Comparison of ENCODE assay signal across 10 mouse cellular contexts in genomic region chr12:75449475-75449966, GRCm38 (mm10). TPM values are rescaled to one million over a fixed set of nuclear protein-coding genes. Genes with fewer than 3 reads are reported as not detected.
DNase-seq lines count a peak whose midpoint lies in the region; ATAC-seq and TF ChIP-seq lines count a peak whose summit lies in the region.
"Had no signal": no experiment of that assay in that cellular context is flagged by ENCODE, and none has a peak within 500 bp of the region (broad histone marks: within the 10 kb centered on the region; RNA-seq: fewer than 3 reads in every experiment).

No protein-coding gene starts in this region.

- H3K27me3 ChIP-seq in forebrain, postnatal 0 days (ENCODE audit: insufficient read depth, low read length), result no peaks in the 10 kb centered on the region
- no peaks in the 10 kb centered on the region for H3K27me3 ChIP-seq in forebrain, embryonic 16.5 days (replicated peaks; ENCODE audit: control insufficient read depth, insufficient read depth, low read length)
- H3K27me3 ChIP-seq in kidney, embryonic 15.5 days, result no peaks in the 10 kb centered on the region

- intact Hi-C loops in left cerebral cortex, adult 2 months (cut with DNase I), result no loop called here
- intact Hi-C loops in left cerebral cortex, postnatal 36 days (cut with DNase I), result no loop called here

- ATAC-seq in forebrain, postnatal 0 days, result peak; percentile 47; the same call in 1 of the 2 replicates
- no peak for ATAC-seq in forebrain, embryonic 16.5 days
- no peak for ATAC-seq in kidney, embryonic 15.5 days (replicated peaks; ENCODE audit: low FRiP score)

- H3K27ac ChIP-seq in forebrain, postnatal 0 days (ENCODE audit: low read depth, low read length), result no peak overlapping the region
- H3K27ac ChIP-seq in forebrain, embryonic 16.5 days (ENCODE audit: low read length), result no peak overlapping the region
- H3K27ac ChIP-seq in left cerebral cortex, adult 2 months, result no peak overlapping the region
- no peak overlapping the region for H3K27ac ChIP-seq in kidney, embryonic 15.5 days
- H3K27ac ChIP-seq: forebrain, embryonic 10.5 days had no signal

- no peaks in the 10 kb centered on the region for H3K4me1 ChIP-seq in forebrain, postnatal 0 days (ENCODE audit: insufficient read depth)
- no peaks in the 10 kb centered on the region for H3K4me1 ChIP-seq in forebrain, embryonic 16.5 days (replicated peaks; ENCODE audit: control insufficient read depth, insufficient read depth, low read length)
- 0 out of 2 replicates have a peak, but pooled peaks cover 12% of the 10 kb centered on the region for H3K4me1 ChIP-seq in kidney, embryonic 15.5 days
- H3K4me1 ChIP-seq: forebrain, embryonic 10.5 days had no signal

- H3K36me3 ChIP-seq in forebrain, postnatal 0 days (ENCODE audit: insufficient read depth), result peaks cover 20% of the 10 kb centered on the region
- peaks cover 8% of the 10 kb centered on the region; the same call in 1 of the 2 replicates for H3K36me3 ChIP-seq in forebrain, embryonic 16.5 days (ENCODE audit: control insufficient read depth, insufficient read depth)
- peaks cover 38% of the 10 kb centered on the region for H3K36me3 ChIP-seq in kidney, embryonic 15.5 days

- no peak overlapping the region for H3K4me3 ChIP-seq in forebrain, postnatal 0 days (ENCODE audit: low read depth, low read length)
- H3K4me3 ChIP-seq in forebrain, embryonic 16.5 days (replicated peaks; ENCODE audit: low read length), result no peak overlapping the region
- no peak overlapping the region for H3K4me3 ChIP-seq in left cerebral cortex, adult 2 months
- no peak overlapping the region for H3K4me3 ChIP-seq in kidney, embryonic 15.5 days (replicated peaks)
- H3K4me3 ChIP-seq: forebrain, embryonic 10.5 days had no signal

- DNase-seq in forebrain, postnatal 0 days, result peak; percentile 31
- no peak for DNase-seq in left cerebral cortex, adult 2 months (ENCODE audit: extremely low spot score in 1 of 2, low spot score in 2 of 2)
- no peak for DNase-seq in left cerebral cortex, postnatal 36 days (ENCODE audit: low spot score in 2 of 2)
- peak; percentile 75 for DNase-seq in induced T-regulatory cell, adult 2 months (ENCODE audit: low read depth)
- peak; percentile 78 for DNase-seq in thymus, postnatal 0 days (ENCODE audit: low spot score)
- DNase-seq in layer of hippocampus, adult 9-11 months, result no peak

- TF ChIP-seq CTCF in forebrain, postnatal 0 days (IDR thresholded peaks at IDR 0.05; ENCODE audit: low read depth), result peak; percentile 59
- peak; percentile 49 for TF ChIP-seq CTCF in left cerebral cortex, adult 2 months (IDR thresholded peaks at IDR 0.05)

- WGBS in forebrain, postnatal 0 days, result 67% methylated on average over 6 of the region's 6 CpGs
- WGBS in forebrain, embryonic 16.5 days, result 76% methylated on average over 6 of the region's 6 CpGs
- WGBS in kidney, embryonic 15.5 days, result 63% methylated on average over 6 of the region's 6 CpGs

- H3K9me3 ChIP-seq in forebrain, postnatal 0 days (ENCODE audit: low read length), result no peaks in the 10 kb centered on the region
- H3K9me3 ChIP-seq in forebrain, embryonic 16.5 days (ENCODE audit: control insufficient read depth, low read length), result no peaks in the 10 kb centered on the region
- no peaks in the 10 kb centered on the region for H3K9me3 ChIP-seq in kidney, embryonic 15.5 days (replicated peaks)
- H3K9me3 ChIP-seq: forebrain, embryonic 10.5 days had no signal

- H3K9ac ChIP-seq in forebrain, postnatal 0 days, result no peak overlapping the region
- no peak overlapping the region for H3K9ac ChIP-seq in forebrain, embryonic 16.5 days (replicated peaks; ENCODE audit: low read depth, low read length)
- no peak overlapping the region for H3K9ac ChIP-seq in kidney, embryonic 15.5 days

- no peak overlapping the region for H3K4me2 ChIP-seq in forebrain, postnatal 0 days (ENCODE audit: low read depth)
- no peak overlapping the region for H3K4me2 ChIP-seq in forebrain, embryonic 16.5 days (ENCODE audit: low read length)
- H3K4me2 ChIP-seq in kidney, embryonic 15.5 days, result no peak overlapping the region

RNA-seq across cellular contexts. Expression of gene Gphb5, which starts 32.9 kb away (rescaled TPM):
- not detected in 2 replicates for total RNA-seq in forebrain, postnatal 0 days (2014; rRNA removed)
- polyA plus RNA-seq in forebrain, postnatal 0 days (2015; fragmentation: Nextera tagmentation; extraction: Ambion mirVana), result not detected in 2 replicates
- not detected in 2 replicates for polyA plus RNA-seq in forebrain, embryonic 16.5 days (2015; fragmentation: Nextera tagmentation; extraction: Ambion mirVana)
- total RNA-seq in left cerebral cortex, adult 2 months (2021), result not detected
- not detected for total RNA-seq in left cerebral cortex, postnatal 36 days (2021)
- 0.08 TPM in 2 replicates for polyA plus RNA-seq in thymus, postnatal 0 days (2015; fragmentation: Nextera tagmentation; extraction: Ambion mirVana)
- not detected in 2 replicates for polyA plus RNA-seq in kidney, embryonic 15.5 days (2015; fragmentation: Nextera tagmentation; extraction: Ambion mirVana)
- total RNA-seq: left cerebral cortex, adult 18-20 months had no signal
- polyA plus RNA-seq: forebrain, embryonic 10.5 days had no signal

Comparison
In these comparisons a context has a peak if more than half of its experiments do, and no peak if none do; other contexts are left out.
1. DNase-seq: peak in forebrain, postnatal 0 days (single experiment), induced T-regulatory cell, adult 2 months (single experiment) and thymus, postnatal 0 days (single experiment); none in left cerebral cortex, adult 2 months (0 of 2), left cerebral cortex, postnatal 36 days (0 of 2) and layer of hippocampus, adult 9-11 months (single experiment).